Mouse (Mus musculus) brain, embryonic 18.5 days (tissue): ENCODE data around the gene Necab2.

ENCODE experiments used
- DNase-seq: peaks from one replicate; pipeline ENCODE4 v3.0.0-alpha.2; 2012; ENCODE audit warnings: low read depth, low spot score

Necab2 gene

DNA sequence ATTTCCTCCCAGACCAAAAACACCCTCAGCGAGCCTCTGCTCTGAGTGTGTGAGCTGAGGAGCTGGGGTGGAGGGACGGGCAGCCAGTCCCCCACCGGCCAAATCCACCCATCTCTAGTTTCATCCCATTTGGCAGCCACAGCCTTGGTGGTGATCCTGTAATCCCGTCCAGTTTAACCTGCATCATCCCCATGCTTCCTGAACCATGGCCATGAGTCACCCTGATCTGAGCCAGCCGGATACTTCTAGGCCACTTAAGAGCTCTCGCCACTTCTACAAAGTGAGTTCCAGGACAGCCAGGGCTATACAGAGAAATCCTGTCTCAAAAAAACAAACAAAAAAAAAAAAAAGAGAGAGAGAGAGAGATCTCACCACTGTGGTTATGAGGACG, 18.2 kb upstream of the Necab2 start:
- DNase-seq = no peak

- no peak for DNase-seq
Measured at GRCm38 (mm10) chr8:119428766-119429327, 17.7 kb upstream of the Necab2 start.

GRCm38 (mm10) chr8:119429552-119429951, 17.0 kb upstream of the Necab2 start:
- no peak for DNase-seq

GRCm38 (mm10) chr8:119430250-119430649, 16.3 kb upstream of the Necab2 start:
- no peak for DNase-seq

DNA sequence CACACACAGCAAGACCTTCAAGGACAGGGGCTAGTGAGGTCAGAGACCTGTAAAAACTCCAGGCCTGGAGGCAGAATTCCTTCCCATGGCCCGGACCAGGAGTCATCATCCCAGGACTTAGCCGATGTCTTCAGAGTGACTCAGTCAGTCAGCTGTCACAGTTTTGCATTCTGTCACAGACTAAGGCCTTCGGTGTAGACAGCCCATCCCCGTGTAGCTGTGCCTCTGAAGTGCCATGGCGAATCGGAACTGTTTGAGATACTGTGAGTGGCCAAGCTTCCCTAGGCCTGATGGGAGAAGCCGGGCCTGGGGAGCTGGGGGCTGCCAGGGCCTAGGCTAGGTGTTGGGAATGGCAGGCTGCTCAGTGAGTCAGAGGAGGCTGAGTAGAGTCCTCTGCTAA, 15.8 kb upstream of the Necab2 start:
- DNase-seq = no peak

GRCm38 (mm10) chr8:119432372-119432771, 14.1 kb upstream of the Necab2 start:
- no peak for DNase-seq

GRCm38 (mm10) chr8:119433582-119434174, 12.8 kb upstream of the Necab2 start, which contains the start of gene Osgin1:
Osgin1 (plus strand) TSS chr8:119434124.
- no peak for DNase-seq

DNA sequence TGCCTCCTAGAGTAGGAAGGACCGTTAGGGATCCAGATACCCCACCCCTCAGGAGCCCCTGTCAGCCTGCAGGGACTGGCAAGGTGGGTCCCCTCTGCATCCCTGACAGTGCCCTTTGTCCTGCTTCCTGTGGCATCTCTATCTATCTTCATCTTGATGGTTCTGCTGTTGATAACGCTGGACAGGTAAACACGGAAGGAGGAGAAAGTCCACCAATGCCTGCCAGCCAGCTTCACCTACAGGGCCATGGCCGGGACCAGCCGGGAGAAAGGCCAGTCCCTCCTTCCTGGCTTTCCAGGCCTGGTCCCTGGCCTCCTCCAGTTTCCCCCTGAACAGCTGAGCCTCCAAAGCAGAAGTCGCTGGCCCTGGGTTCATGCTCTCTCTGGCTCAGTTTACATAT, 11.9 kb upstream of the Necab2 start:
- no peak for DNase-seq

GRCm38 (mm10) chr8:119435527-119435926, 11.0 kb upstream of the Necab2 start:
- DNase-seq = no peak

DNA sequence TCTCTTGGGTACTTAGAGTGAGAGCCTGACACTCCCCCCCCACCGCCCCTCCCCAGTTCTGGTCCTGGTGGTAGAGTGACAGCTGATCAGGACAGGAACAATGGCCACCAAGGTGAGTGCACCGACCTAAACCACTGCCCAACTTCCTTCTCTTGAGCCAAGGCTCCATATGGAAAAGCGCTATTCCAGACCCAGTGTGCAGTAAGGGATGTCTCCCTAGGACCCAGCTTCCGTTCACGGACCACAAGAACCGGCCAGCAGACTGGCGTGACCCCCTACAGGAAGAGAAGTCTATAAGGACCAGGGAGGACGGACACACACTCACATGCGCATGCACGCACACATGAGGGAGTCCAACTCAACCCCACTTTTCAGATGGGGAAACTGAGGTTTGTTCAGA, 10.2 kb upstream of the Necab2 start:
- DNase-seq = no peak

DNA sequence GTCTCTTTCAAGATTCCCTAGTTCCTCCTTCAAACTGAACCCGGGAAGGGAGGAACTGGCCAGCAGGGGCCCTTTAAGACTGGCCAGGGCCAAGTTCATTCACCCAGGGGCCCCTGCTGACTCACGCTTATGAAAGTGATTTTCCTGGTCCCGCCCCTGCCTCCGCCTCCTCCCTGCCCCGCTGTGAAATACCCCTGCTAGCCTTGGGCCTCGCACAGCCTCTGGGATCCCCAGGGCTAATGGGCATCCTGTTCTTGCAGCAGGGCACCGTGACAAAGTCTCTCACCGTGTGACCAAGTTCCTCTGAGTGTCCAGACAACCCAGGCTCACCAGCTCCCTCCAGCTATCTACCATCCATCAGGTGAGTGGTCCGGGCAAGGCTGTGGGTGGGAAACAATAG, 9.6 kb upstream of the Necab2 start:
- DNase-seq = no peak

GRCm38 (mm10) chr8:119437506-119437905, 9.0 kb upstream of the Necab2 start:
- DNase-seq = no peak

DNA sequence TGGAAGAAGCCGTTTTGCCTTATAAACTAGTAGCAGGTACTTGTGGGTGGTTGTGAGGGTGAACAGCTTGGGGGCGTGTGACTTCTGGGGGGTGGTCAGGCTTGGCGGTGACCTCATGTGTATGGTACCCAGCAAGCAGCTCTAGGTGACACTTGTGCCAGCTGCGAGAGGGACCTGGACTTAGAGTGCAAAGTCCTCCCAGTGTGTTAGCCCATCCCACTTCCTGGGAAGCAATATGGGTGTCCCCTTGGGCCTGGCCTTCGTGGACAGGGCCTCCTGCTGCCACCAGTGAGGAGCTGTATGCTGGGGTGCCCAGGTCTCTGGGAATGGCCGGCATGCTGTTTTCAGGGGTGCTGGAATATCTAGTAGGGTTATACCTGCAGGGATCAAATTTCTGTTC, 7.6 kb upstream of the Necab2 start:
- DNase-seq = no peak

DNA sequence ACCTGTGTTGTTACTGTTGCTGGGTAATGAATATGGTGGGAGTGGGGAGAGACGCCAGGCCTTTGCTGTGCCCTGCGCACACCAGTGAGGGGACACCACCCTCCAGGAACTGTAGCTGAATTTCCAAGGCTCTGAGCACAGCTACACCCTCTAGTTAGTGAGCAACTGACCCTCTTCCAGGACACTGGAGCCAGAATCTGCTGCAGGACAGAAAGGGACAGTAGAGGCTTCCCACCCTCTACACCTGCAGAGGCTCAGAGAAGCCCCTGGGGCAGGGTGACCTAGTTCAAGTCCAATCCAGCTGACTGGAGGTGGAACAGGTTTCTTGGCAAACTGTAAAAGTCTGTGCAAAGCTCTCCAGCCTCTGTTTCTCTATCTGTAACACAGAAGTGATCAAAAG, 7.1 kb upstream of the Necab2 start:
- no peak for DNase-seq

GRCm38 (mm10) chr8:119439893-119440249, 6.6 kb upstream of the Necab2 start:
- DNase-seq = no peak

GRCm38 (mm10) chr8:119440250-119440951, 6.1 kb upstream of the Necab2 start:
- no peak for DNase-seq

DNA sequence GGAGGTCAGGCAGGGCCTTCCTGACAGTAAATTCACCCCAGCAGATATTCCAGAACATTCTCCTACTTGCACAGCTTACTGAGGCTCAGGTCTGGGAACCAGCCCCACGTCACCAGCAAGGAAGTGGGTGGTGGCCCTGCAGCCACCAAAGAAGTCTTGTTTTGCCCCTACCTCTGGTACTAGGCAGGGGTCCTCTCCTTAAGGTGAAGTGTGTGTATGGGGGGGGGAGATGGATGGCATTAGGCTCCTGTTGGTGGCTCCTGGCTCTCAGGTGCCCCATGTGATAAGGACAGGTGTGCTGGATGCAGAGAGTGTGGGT, 5.6 kb upstream of the Necab2 start:
- no peak for DNase-seq

- DNase-seq = no peak
Measured at GRCm38 (mm10) chr8:119442013-119442412, 4.5 kb upstream of the Necab2 start.

DNA sequence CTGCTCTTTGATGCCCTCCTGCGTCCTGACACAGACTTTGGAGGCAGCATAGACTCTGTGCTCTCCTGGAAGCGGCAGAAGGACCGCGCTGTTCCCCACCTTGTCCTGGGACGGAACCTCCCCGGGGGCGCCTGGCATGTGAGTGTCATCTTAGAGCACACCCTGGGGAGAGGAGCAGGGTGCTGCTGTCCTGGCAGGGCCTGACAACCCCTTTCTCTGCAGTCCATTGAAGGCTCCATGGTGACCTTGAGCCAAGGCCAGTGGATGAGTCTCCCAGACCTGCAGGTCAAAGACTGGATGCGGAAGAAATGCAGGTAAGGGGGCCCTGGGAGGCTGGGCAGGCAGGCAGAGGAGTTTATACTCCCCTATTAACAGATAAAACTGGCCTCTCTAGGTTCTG, 3.5 kb upstream of the Necab2 start:
- DNase-seq = no peak

DNA sequence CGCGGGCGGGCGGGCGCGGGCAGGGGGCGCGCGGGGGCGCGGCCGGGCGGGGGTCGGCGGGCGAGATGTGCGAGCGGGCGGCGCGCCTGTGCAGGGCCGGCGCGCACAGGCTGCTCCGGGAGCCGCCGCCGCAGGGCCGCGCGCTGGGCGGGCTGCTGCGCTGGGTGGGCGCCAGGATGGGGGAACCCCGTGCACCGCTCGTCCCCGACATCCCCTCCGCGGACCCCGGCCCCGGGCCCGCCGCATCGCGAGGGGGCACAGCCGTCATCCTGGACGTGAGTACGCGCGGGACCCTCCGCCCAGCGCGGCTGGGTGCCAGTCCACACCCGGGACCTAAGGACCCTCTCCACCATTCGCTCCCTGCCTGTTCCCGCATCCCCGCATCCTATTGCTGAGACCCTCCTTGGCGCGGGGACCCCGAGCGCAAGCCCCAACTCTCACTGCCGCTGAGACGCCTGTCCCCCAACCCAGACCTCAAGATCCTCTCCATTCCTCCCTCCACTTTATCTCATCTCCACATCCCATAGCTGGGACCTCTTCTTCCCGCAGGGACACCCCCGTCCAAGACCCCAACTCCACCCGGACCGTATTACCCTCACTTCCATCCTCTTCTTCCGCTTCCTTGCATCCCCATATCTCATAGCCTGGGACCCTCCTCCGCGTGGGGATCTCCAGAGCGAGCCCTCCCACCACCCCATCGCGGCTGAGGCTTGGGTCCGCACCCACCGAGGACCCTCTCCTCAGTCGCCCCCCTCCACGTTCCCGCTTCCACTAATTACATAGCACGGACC, 666 bp downstream of the Necab2 start:
- DNase-seq = no peak

DNA sequence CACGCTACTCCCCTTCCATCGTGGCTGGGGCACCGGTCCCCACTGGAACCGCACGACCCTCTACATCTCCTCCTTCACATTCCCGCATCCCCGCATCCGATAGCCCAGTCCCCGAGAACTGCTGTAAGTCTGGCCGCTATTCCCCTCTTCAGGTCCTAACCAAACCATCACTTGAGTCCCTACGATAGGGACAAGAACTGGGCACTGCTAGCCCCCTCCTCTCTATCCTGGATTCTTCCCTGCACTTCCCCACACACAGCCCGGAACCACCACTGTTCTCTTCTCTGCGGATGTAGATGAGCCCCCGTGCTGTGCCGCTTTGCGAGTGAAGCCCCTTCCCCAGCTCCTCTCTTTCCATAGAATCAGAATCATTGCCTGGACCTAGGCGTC, 1.3 kb downstream of the Necab2 start:
- no peak for DNase-seq

DNA sequence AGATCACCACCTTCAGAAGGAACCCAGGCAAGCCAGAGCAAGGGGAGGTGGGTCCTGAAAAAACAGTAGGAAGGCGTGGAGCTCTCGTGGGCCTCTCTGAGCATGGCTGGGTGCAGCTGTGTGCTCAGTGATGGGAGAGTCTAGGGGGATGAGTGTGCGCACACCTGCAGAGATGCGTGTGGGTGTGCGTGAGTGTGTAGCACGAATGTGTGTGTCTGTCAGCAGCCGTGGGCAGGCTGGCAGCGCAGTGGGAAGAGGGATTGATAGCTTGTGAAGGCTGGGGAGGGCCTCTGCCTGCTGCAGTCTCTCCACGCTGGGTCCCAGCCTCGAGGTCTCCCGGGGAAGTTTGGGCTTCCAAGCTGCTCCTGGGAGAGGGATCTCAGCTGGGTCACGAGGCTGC, 3.1 kb downstream of the Necab2 start:
- no peak for DNase-seq

DNA sequence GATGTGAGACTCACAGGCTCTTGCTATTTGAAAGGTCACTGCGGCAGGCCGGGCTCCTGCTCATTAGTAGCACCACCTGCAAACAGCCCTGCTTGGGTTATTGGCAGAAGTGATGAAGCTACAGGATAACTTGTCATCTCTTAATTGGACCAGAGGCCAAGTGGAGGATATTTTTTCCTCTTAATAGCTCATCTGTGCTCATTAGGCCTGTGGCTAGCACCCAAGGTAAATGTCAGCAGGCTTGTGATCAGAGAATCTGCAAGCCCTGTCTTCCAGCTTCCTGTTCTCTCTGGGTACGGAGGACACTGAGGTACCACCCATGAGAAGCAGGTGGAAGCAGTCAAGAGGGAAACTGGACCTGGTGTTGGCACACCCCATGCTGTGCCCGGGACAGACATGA, 4.6 kb downstream of the Necab2 start:
- DNase-seq = no peak
